Mouse (Mus musculus) lung, postnatal 14 days (tissue): Measurements from ENCODE around the gene Trpm4.
"Not testable (repeated sequence)": the region's sequence is repeated elsewhere in the genome, so short reads cannot be mapped to it uniquely, and the experiment has no call there.

ENCODE experiments used
- DNase-seq: peaks from one replicate; pipeline ENCODE4 v3.0.0; 2021

Trpm4 gene

GRCm38 (mm10) chr7:45333431-45333982 lies at the start of gene Trpm4:
TSS of gene Trpm4 (minus strand) at chr7:45333780.
- DNase-seq, result peak; percentile 93

- DNase-seq, result no peak
Observed at GRCm38 (mm10) chr7:45376057-45376456, 42.5 kb upstream of the Trpm4 start.

- no peak for DNase-seq
Observed at GRCm38 (mm10) chr7:45374620-45375019, 41.0 kb upstream of the Trpm4 start.

GRCm38 (mm10) chr7:45372371-45372770 lies 38.8 kb upstream of the Trpm4 start:
- DNase-seq, result no peak

GRCm38 (mm10) chr7:45370475-45371311 lies 37.1 kb upstream of the Trpm4 start, which contains the start of gene Lin7b:
TSS of gene Lin7b (minus strand) at chr7:45370583.
- DNase-seq, result peak; percentile 85

- DNase-seq, result no peak
Observed at GRCm38 (mm10) chr7:45369836-45370474, 36.4 kb upstream of the Trpm4 start.

GRCm38 (mm10) chr7:45369022-45369745 lies 35.6 kb upstream of the Trpm4 start:
- no peak for DNase-seq

GRCm38 (mm10) chr7:45368178-45368577 lies 34.6 kb upstream of the Trpm4 start:
- no peak for DNase-seq

- DNase-seq, result peak; percentile 98
Observed at GRCm38 (mm10) chr7:45367020-45367880, 33.7 kb upstream of the Trpm4 start.

GRCm38 (mm10) chr7:45366652-45367019 lies 33.1 kb upstream of the Trpm4 start, which contains the start of gene Ppfia3:
TSS of gene Ppfia3 (minus strand) at chr7:45367019.
- DNase-seq, result no peak

GRCm38 (mm10) chr7:45365742-45366651 lies 32.4 kb upstream of the Trpm4 start:
- peak; percentile 57 for DNase-seq

GRCm38 (mm10) chr7:45363983-45364382 lies 30.4 kb upstream of the Trpm4 start:
- DNase-seq, result no peak

- DNase-seq, result peak; percentile 46
Observed at GRCm38 (mm10) chr7:45362801-45363200, 29.2 kb upstream of the Trpm4 start.

GRCm38 (mm10) chr7:45361243-45361804 lies 27.7 kb upstream of the Trpm4 start:
- peak; percentile 73 for DNase-seq

- no peak for DNase-seq
Observed at GRCm38 (mm10) chr7:45360404-45361125, 27.0 kb upstream of the Trpm4 start.

- not testable (repeated sequence) for DNase-seq
Observed at GRCm38 (mm10) chr7:45359081-45359480, 25.5 kb upstream of the Trpm4 start.

- DNase-seq, result no peak
Observed at GRCm38 (mm10) chr7:45356087-45356486, 22.5 kb upstream of the Trpm4 start.

GRCm38 (mm10) chr7:45355318-45356020 lies 21.9 kb upstream of the Trpm4 start:
- no peak for DNase-seq

- no peak for DNase-seq
Observed at GRCm38 (mm10) chr7:45353041-45353440, 19.5 kb upstream of the Trpm4 start.
